Mouse (Mus musculus): Measurements from ENCODE around the gene Edem1. TPM values are rescaled to one million over a fixed set of nuclear protein-coding genes. Genes with fewer than 3 reads are reported as not detected.

The Edem1 gene
- polyA plus RNA-seq, 1 experiment: 18.4 TPM

- DNase-seq: no peak
- Histone ChIP-seq H3K4me1 (ENCODE audit: control insufficient read depth, insufficient read depth, low read length) (no peaks in the 10 kb centered on the region), H3K4me3 (replicated peaks; ENCODE audit: extremely low read depth, low read depth, low read length) (no peak overlapping the region)
- TF ChIP-seq CTCF (IDR thresholded peaks at IDR 0.05; ENCODE audit: insufficient read depth, low read length): no peak
- no peak for TF ChIP-seq POLR2A (IDR thresholded peaks at IDR 0.05; ENCODE audit: borderline replicate concordance, extremely low read depth, low read depth, low read length)
- WGBS: 69% methylated on average over 4 of the region's 4 CpGs
These were observed 74.8 kb downstream of the Edem1 start for GRCm38 (mm10) chr6:108903280-108903679.

DNA sequence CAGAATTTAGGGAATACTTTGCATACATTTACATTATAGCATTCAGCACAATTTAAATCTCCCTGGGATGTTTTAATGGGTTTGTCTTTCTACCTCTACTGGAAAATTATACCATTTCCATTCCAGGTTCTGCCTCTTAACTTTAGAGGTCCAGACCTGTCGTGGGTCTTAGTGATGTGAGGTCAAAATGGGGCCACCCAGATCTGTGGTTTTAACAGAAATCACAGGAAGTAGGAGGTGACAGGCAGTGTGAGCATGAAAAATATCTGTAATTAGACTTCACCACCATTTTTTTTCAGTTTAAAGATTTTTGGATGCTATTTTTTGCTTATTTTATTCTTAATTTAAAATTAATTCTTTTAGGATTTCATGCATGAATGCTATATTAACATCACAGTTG, 78.1 kb downstream of the Edem1 start:
- DNase-seq: no peak

More for the DNA sequence above, 78.1 kb downstream of the Edem1 start:
- H3K4me1 ChIP-seq (ENCODE audit: control insufficient read depth, insufficient read depth, low read length): no peaks in the 10 kb centered on the region
- WGBS: 30% methylated on average over 1 of the region's 1 CpGs
- H3K4me3 ChIP-seq (replicated peaks; ENCODE audit: extremely low read depth, low read depth, low read length): no peak overlapping the region
- no peak for TF ChIP-seq POLR2A (IDR thresholded peaks at IDR 0.05; ENCODE audit: borderline replicate concordance, extremely low read depth, low read depth, low read length)
- no peak for TF ChIP-seq CTCF (IDR thresholded peaks at IDR 0.05; ENCODE audit: insufficient read depth, low read length)

Other genes with a start within 250 kb of the Edem1 start
- 14.6 and 14.9 TPM in 2 replicates for gene Bhlhe40, start 168.0 kb upstream of the Edem1 start, polyA plus RNA-seq (2012; rRNA removed)
- 14.5 and 19.4 TPM in 2 replicates for gene Arl8b, start 45.5 kb upstream of the Edem1 start, polyA plus RNA-seq (2012; rRNA removed)

Data from lung, adult 2 months (tissue).